Mouse (Mus musculus) Patski (cell line): ENCODE measurements around the gene Hist2h3c1. TPM values are rescaled to one million over a fixed set of nuclear protein-coding genes. Genes with fewer than 3 reads are reported as not detected.

Source experiments
- ATAC-seq: fragments of 100-300 bp; one replicate; pipeline ENCODE4 v1.8.0; 2021
- CTCF ChIA-PET: fragments of 350-600 bp; sonication (Branson Sonifier 250); formaldehyde crosslinking; loops from one replicate; lab custom pipeline; 2022; ENCODE audit warnings: inconsistent platforms; lab: Charles Lee
- POLR2A ChIA-PET: fragments of 350-600 bp; sonication (Branson Sonifier 250); formaldehyde crosslinking; loops from one replicate; lab custom pipeline; 2022; ENCODE audit warnings: antibody characterized with exemption, inconsistent platforms; lab: Charles Lee
- DNase-seq: peaks from one replicate; pipeline ENCODE4 v3.0.0-alpha.2; 2011; ENCODE audit warnings: low read depth, low spot score
- H3K27me3 ChIP-seq: fragments of 371-371 bp; one replicate; pipeline ENCODE4 v1.5.1; 2021
- CTCF ChIP-seq: fragments of 100-300 bp; IDR thresholded peaks from one replicate; pipeline ENCODE4 v1.5.1; 2021
- in situ Hi-C: fragments of 300-500 bp; cut with MboI; formaldehyde crosslinking; loops from 3 replicates; pipeline ENCODE4 v1.11.1; 2018; ENCODE audit warnings: low pct_unique_long_range_greater_than_20kb, mixed read lengths
- polyA plus RNA-seq: library from polyadenylated mRNA; unstranded; gene quantifications from one replicate; pipeline ENCODE4 v1.2.3, GENCODE M21; 2021

The Hist2h3c1 gene
- polyA plus RNA-seq, 1 experiment from 2014 or later, result not detected

GRCm38 (mm10) chr3:96254683-96255355 is 8.3 kb downstream of the Hist2h3c1 start:
- DNase-seq (no peak), ATAC-seq (no peak)
- H3K27me3 ChIP-seq, result no peaks in the 10 kb centered on the region
- CTCF ChIA-PET, result no interaction called here
- no peak for TF ChIP-seq CTCF
- in situ Hi-C loops, result no loop called here
- POLR2A ChIA-PET, result interaction anchor here (2.2 to 2.8 kb wide), 2 partner anchors 8 to 15 kb away, joined by 7 read pairs; partner anchors contain the start of genes Hist2h2bb, Hist2h3b and Hist2h4

DNA sequence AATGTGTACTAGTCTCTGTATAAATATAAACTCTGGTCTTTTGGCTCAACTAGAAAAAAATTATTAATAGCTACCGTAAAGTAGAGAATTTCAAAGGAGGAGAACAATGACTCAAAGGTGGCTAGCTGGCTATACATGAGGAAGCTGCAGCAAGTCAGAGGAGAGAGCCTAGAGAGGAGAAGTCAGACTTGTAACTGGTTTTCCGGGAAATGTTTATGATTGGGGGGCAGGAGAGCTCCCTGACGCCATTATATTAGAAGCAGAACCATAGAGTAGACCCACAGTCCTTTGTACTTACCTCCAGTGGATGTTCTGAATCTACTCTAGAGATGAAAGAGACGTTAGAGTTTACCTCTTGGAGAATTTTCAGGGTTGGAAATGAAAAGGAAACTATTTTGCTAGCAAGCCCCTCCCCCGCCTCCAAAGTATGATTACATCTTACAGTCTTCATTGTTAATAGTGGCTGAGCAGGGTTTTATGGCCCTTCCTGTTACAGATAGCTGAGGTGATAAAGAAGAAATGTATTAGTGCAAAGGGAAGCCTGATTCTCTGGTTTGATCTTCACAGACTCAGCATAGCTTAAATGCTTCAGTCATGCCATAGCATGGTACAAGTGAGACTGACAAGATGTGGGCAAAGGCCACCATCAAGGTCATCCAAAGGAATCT is 9.6 kb downstream of the Hist2h3c1 start:
- ChIA-PET POLR2A (interaction anchor here (0.8 to 2.2 kb wide), 2 partner anchors 13 to 37 kb away, joined by 5 to 7 read pairs; partner anchors contain the start of genes Bola1, Hist2h2ab, Hist2h2bb and Hist2h3b), CTCF (interaction anchor here (0.7 to 1.3 kb wide), 2 partner anchors 21 to 89 kb away, joined by 3 read pairs; no protein-coding TSS in a partner anchor)
- DNase-seq (no peak), ATAC-seq (no peak)
- TF ChIP-seq CTCF, result no peak
- in situ Hi-C loops, result no loop called here
- H3K27me3 ChIP-seq, result no peaks in the 10 kb centered on the region

- in situ Hi-C loops, result no loop called here
- ChIA-PET CTCF (no interaction called here), POLR2A (interaction anchor here (0.6 kb wide), 1 partner anchor 26 kb away, joined by 6 read pairs; no protein-coding TSS in a partner anchor)
- H3K27me3 ChIP-seq, result no peaks in the 10 kb centered on the region
- ATAC-seq (no peak), DNase-seq (no peak)
- TF ChIP-seq CTCF, result no peak
Measured at GRCm38 (mm10) chr3:96257190-96257589, 10.7 kb downstream of the Hist2h3c1 start.

GRCm38 (mm10) chr3:96260220-96260619 is 13.7 kb downstream of the Hist2h3c1 start:
- in situ Hi-C loops, result loop anchor here (10.0 kb wide), 1 partner anchor 195 kb away; no protein-coding TSS in a partner anchor
- CTCF ChIA-PET, result interaction anchor here (1.3 kb wide), 1 partner anchor 15 kb away, joined by 3 read pairs; the partner anchor contains the start of gene Hist2h2aa1
- POLR2A ChIA-PET, result no interaction called here
- DNase-seq, result no peak
- no peaks in the 10 kb centered on the region for H3K27me3 ChIP-seq
- no peak for TF ChIP-seq CTCF
- ATAC-seq, result no peak

DNA sequence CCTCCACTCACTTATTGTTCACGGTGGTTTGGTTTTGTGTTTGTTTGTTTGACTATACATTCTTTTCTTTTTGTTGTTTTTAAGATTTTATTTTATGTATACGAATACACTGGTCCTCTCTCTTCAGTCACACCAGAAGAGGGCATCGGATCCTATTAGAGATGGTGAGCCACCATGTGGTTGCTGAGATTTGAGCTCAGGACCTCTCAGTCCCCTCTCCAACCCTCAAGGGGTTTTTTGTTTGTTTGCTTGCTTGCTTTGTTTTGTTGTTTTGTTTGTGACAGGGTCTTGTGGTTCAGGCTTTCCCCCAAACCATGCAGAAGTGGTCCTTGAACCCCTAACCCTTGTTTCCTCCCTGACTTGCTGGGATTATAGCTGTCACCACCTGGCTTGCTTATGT is 15.1 kb downstream of the Hist2h3c1 start:
- TF ChIP-seq CTCF, result peak; percentile 52
- DNase-seq (no peak), ATAC-seq (no peak)
- in situ Hi-C loops, result loop anchor here (10.0 kb wide), 1 partner anchor 197 kb away; no protein-coding TSS in a partner anchor
- H3K27me3 ChIP-seq, result no peaks in the 10 kb centered on the region
- ChIA-PET CTCF (interaction anchor here (0.6 to 2.6 kb wide), 14 partner anchors 10 to 361 kb away, joined by 3 to 9 read pairs (median 3); partner anchors contain the start of genes Bola1 and Hist2h2ab), POLR2A (interaction anchor here (0.6 to 2.8 kb wide), 10 partner anchors 7 to 405 kb away, joined by 3 to 13 read pairs (median 6); partner anchors contain the start of genes Bola1, Hist2h2ab, Hist2h2ac and Hist2h2be)

GRCm38 (mm10) chr3:96262216-96262875 is 15.9 kb downstream of the Hist2h3c1 start:
- no peaks in the 10 kb centered on the region for H3K27me3 ChIP-seq
- no peak for TF ChIP-seq CTCF
- CTCF ChIA-PET, result interaction anchor here (0.6 to 2.6 kb wide), 16 partner anchors 9 to 362 kb away, joined by 3 to 9 read pairs (median 3); partner anchors contain the start of genes Bola1 and Hist2h2ab
- in situ Hi-C loops, result loop anchor here (10.0 kb wide), 1 partner anchor 198 kb away; no protein-coding TSS in a partner anchor
- no peak for DNase-seq
- POLR2A ChIA-PET, result interaction anchor here (0.6 to 2.8 kb wide), 15 partner anchors 8 to 1039 kb away, joined by 3 to 13 read pairs (median 4); partner anchors contain the start of genes Bola1, Hist2h2aa1, Hist2h2ab and Hist2h2ac
- peak; percentile 59 for ATAC-seq

GRCm38 (mm10) chr3:96262979-96263550 is 16.6 kb downstream of the Hist2h3c1 start, which contains the start of gene Hist2h4:
Gene Hist2h4 (minus strand): TSS chr3:96263311.
- ATAC-seq (peak; percentile 66), DNase-seq (peak; percentile 97)
- POLR2A ChIA-PET, result interaction anchor here (0.5 to 2.8 kb wide), 11 partner anchors 9 to 165 kb away, joined by 3 to 13 read pairs (median 6); partner anchors contain the start of genes Bola1, Hist2h2aa1 and Hist2h2ab
- no peaks in the 10 kb centered on the region for H3K27me3 ChIP-seq
- in situ Hi-C loops, result loop anchor here (10.0 kb wide), 1 partner anchor 198 kb away; no protein-coding TSS in a partner anchor
- CTCF ChIA-PET, result interaction anchor here (0.8 to 2.6 kb wide), 8 partner anchors 9 to 197 kb away, joined by 3 to 9 read pairs (median 3); partner anchors contain the start of genes Bola1 and Hist2h2ab
- peak; percentile 93 for TF ChIP-seq CTCF

- ChIA-PET CTCF (interaction anchor here (0.8 to 2.6 kb wide), 6 partner anchors 21 to 198 kb away, joined by 3 to 9 read pairs (median 3); partner anchors contain the start of genes Bola1 and Hist2h2ab), POLR2A (interaction anchor here (0.5 to 2.8 kb wide), 10 partner anchors 10 to 164 kb away, joined by 3 to 13 read pairs (median 6); partner anchors contain the start of genes Bola1, Hist2h2aa1, Hist2h2ab and Hist2h2ac)
- peak; percentile 5 for TF ChIP-seq CTCF
- no peak for ATAC-seq
- DNase-seq, result no peak
- in situ Hi-C loops, result loop anchor here (10.0 kb wide), 1 partner anchor 199 kb away; no protein-coding TSS in a partner anchor
- no peaks in the 10 kb centered on the region for H3K27me3 ChIP-seq
Measured at GRCm38 (mm10) chr3:96263558-96264403, 17.3 kb downstream of the Hist2h3c1 start.
